Mouse (Mus musculus) intestine, postnatal 0 days (tissue): Measurements from ENCODE around the gene Palm. TPM values are rescaled to one million over a fixed set of nuclear protein-coding genes. Genes with fewer than 3 reads are reported as not detected.
"Not testable (repeated sequence)": the region's sequence is repeated elsewhere in the genome, so short reads cannot be mapped to it uniquely, and the experiment has no call there.

Experiments used
- ATAC-seq: fragments of 200-750 bp; cut with Nextera tagmentation; 2 replicates; pipeline ENCODE4 v1.8.0; 2017; ENCODE audit warnings: mild to moderate bottlenecking, moderate TSS enrichment, moderate library complexity
- H3K27ac ChIP-seq: fragments of 300-500 bp; sonication (generic); 2 replicates; pipeline ENCODE4 v1.5.1; 2014; ENCODE audit warnings: mild to moderate bottlenecking, low read depth, low read length, moderate library complexity
- H3K27me3 ChIP-seq: fragments of 300-500 bp; sonication (generic); replicated peaks from 2 replicates; pipeline ENCODE4 v1.6.1; 2014; ENCODE audit warnings: low read length, mixed read lengths; ENCODE audit not compliant: control insufficient read depth, insufficient read depth
- H3K36me3 ChIP-seq: fragments of 300-500 bp; sonication (generic); 2 replicates; pipeline ENCODE4 v1.6.1; 2014; ENCODE audit warnings: mild to moderate bottlenecking, moderate library complexity; ENCODE audit not compliant: control insufficient read depth, insufficient read depth
- H3K4me1 ChIP-seq: fragments of 300-500 bp; sonication (generic); replicated peaks from 2 replicates; pipeline ENCODE4 v1.6.1; 2014; ENCODE audit warnings: antibody characterized with exemption, low read length, mixed read lengths; ENCODE audit not compliant: control insufficient read depth, insufficient read depth
- H3K4me2 ChIP-seq: fragments of 300-500 bp; sonication (generic); replicated peaks from 2 replicates; pipeline ENCODE4 v1.6.1; 2014; ENCODE audit warnings: low read depth, mild to moderate bottlenecking, moderate library complexity
- H3K4me3 ChIP-seq: fragments of 300-500 bp; sonication (generic); 2 replicates; pipeline ENCODE4 v1.5.1; 2014; ENCODE audit warnings: low read depth, low read length
- H3K9ac ChIP-seq: fragments of 300-500 bp; sonication (generic); 2 replicates; pipeline ENCODE4 v1.6.1; 2014; ENCODE audit warnings: mild to moderate bottlenecking, low read depth, low read length
- H3K9me3 ChIP-seq: fragments of 300-500 bp; sonication (generic); 2 replicates; pipeline ENCODE4 v1.6.1; 2016; ENCODE audit warnings: mixed run types; ENCODE audit not compliant: control insufficient read depth
- CTCF ChIP-seq: sonication (generic); IDR thresholded peaks from 2 replicates; pipeline ENCODE4 v1.5.1; 2016; ENCODE audit warnings: low read depth, mild to moderate bottlenecking, control low read depth, antibody characterized with exemption, moderate library complexity
- WGBS: fragments of 180-500 bp; shearing (Covaris S2); extraction: QIAGEN DNeasy Blood & Tissue Kit; methylation state at CpG from one replicate; pipeline ENCODE4 v1.1.7; 2014; 5-methylcytosine and 5-hydroxymethylcytosine counted together
- polyA plus RNA-seq: library from polyadenylated mRNA; unstranded; fragments of >200 nt; fragmentation: Nextera tagmentation; extraction: Ambion mirVana; gene quantifications from 2 replicates; pipeline ENCODE4 v1.2.1, GENCODE M21; 2015

The Palm gene
- polyA plus RNA-seq, 1 experiment from 2014 or later, result 19.9 TPM

GRCm38 (mm10) chr10:79748496-79748895, 44.9 kb upstream of the Palm start:
- TF ChIP-seq CTCF, result no peak
- 0 out of 2 replicates have a peak, but pooled peaks cover 10% of the 10 kb centered on the region for H3K36me3 ChIP-seq
- peaks cover 4% of the 10 kb centered on the region; the same call in 1 of the 2 replicates for H3K4me1 ChIP-seq
- no peaks in the 10 kb centered on the region for H3K9me3 ChIP-seq
- H3K4me2 ChIP-seq, result no peak overlapping the region
- H3K9ac ChIP-seq, result no peak overlapping the region
- 80% methylated on average over 6 of the region's 6 CpGs for WGBS
- no peak overlapping the region for H3K27ac ChIP-seq
- H3K27me3 ChIP-seq, result no peaks in the 10 kb centered on the region
- no peak for ATAC-seq
- no peak overlapping the region for H3K4me3 ChIP-seq

- peak within 1 kb of the TSS; percentile 26 for H3K4me3 ChIP-seq
- TF ChIP-seq CTCF, result no peak
- H3K27ac ChIP-seq, result no peak within 1 kb of the TSS
- no peaks in the 10 kb centered on the region for H3K27me3 ChIP-seq
- H3K36me3 ChIP-seq, result peaks cover 25% of the 10 kb centered on the region
- H3K9me3 ChIP-seq, result no peaks in the 10 kb centered on the region
- ATAC-seq, result peak; percentile 67; the same call in 1 of the 2 replicates
- no peak within 1 kb of the TSS for H3K9ac ChIP-seq
- H3K4me2 ChIP-seq, result peak within 1 kb of the TSS; percentile 62
- H3K4me1 ChIP-seq, result no peaks in the 10 kb centered on the region
- WGBS, result 2% methylated on average over 36 of the region's 36 CpGs
These were observed 38.4 kb upstream of the Palm start, which contains the start of gene Fgf22 for GRCm38 (mm10) chr10:79754856-79755516. Gene Fgf22 (plus strand): TSS chr10:79755076.

- no peak for TF ChIP-seq CTCF
- WGBS, result 82% methylated on average over 3 of the region's 3 CpGs
- no peak for ATAC-seq
- no peaks in the 10 kb centered on the region for H3K4me1 ChIP-seq
- no peak overlapping the region for H3K9ac ChIP-seq
- H3K4me3 ChIP-seq, result no peak overlapping the region
- H3K27me3 ChIP-seq, result no peaks in the 10 kb centered on the region
- H3K4me2 ChIP-seq, result no peak overlapping the region
- no peaks in the 10 kb centered on the region for H3K9me3 ChIP-seq
- no peak overlapping the region for H3K27ac ChIP-seq
- H3K36me3 ChIP-seq, result peaks cover 33% of the 10 kb centered on the region
These were observed 37.5 kb upstream of the Palm start for GRCm38 (mm10) chr10:79755854-79756253.

- TF ChIP-seq CTCF, result no peak
- no peaks in the 10 kb centered on the region for H3K4me1 ChIP-seq
- no peak overlapping the region for H3K27ac ChIP-seq
- WGBS, result 90% methylated on average over 24 of the region's 24 CpGs
- ATAC-seq, result no peak
- H3K4me3 ChIP-seq, result no peak overlapping the region
- no peaks in the 10 kb centered on the region for H3K27me3 ChIP-seq
- no peaks in the 10 kb centered on the region for H3K9me3 ChIP-seq
- peaks cover 41% of the 10 kb centered on the region for H3K36me3 ChIP-seq
- no peak overlapping the region for H3K4me2 ChIP-seq
- H3K9ac ChIP-seq, result no peak overlapping the region
These were observed 36.7 kb upstream of the Palm start for GRCm38 (mm10) chr10:79756660-79757059.

GRCm38 (mm10) chr10:79759675-79760074, 33.7 kb upstream of the Palm start:
- peaks cover 52% of the 10 kb centered on the region for H3K36me3 ChIP-seq

GRCm38 (mm10) chr10:79760603-79761143, 32.7 kb upstream of the Palm start:
- Histone ChIP-seq H3K9me3 (no peaks in the 10 kb centered on the region), H3K4me2 (no peak overlapping the region), H3K36me3 (peaks cover 52% of the 10 kb centered on the region), H3K27me3 (no peaks in the 10 kb centered on the region), H3K27ac (no peak overlapping the region), H3K9ac (no peak overlapping the region), H3K4me3 (no peak overlapping the region), H3K4me1 (peaks cover under 1% of the 10 kb centered on the region; the same call in 1 of the 2 replicates)
- 94% methylated on average over 11 of the region's 11 CpGs for WGBS
- no peak for TF ChIP-seq CTCF
- no peak for ATAC-seq

More at GRCm38 (mm10) chr10:79759675-79760074, 33.7 kb upstream of the Palm start:
- not testable (repeated sequence) for H3K27ac ChIP-seq, H3K4me2 ChIP-seq, ATAC-seq, H3K27me3 ChIP-seq, H3K4me3 ChIP-seq, H3K9me3 ChIP-seq, H3K9ac ChIP-seq, H3K4me1 ChIP-seq
- WGBS, result 92% methylated on average over 1 of the region's 1 CpGs
